Mouse (Mus musculus) cortical plate, adult 2 months (tissue): ENCODE results near the gene Parn. TPM values are rescaled to one million over a fixed set of nuclear protein-coding genes. Genes with fewer than 3 reads are reported as not detected.

Source experiments
- H3K27ac ChIP-seq: fragments of 200-500 bp; 2 replicates; pipeline ENCODE4 v1.5.1; 2012; ENCODE audit warnings: low read length, control low read depth, inconsistent platforms; ENCODE audit not compliant: insufficient read depth
- H3K4me1 ChIP-seq: fragments of 200-500 bp; 2 replicates; pipeline ENCODE4 v1.6.1; 2011; ENCODE audit warnings: low read length; ENCODE audit not compliant: control insufficient read depth, insufficient read depth
- H3K4me3 ChIP-seq: fragments of 200-500 bp; 2 replicates; pipeline ENCODE4 v1.5.1; 2011; ENCODE audit warnings: mild to moderate bottlenecking, low read length, control low read depth; ENCODE audit not compliant: insufficient read depth
- CTCF ChIP-seq: fragments of 200-500 bp; IDR thresholded peaks from 2 replicates; pipeline ENCODE4 v1.5.1; 2011; ENCODE audit warnings: mild to moderate bottlenecking, control low read depth, low read length; ENCODE audit not compliant: insufficient read depth; ENCODE audit errors: extremely low read depth
- POLR2A ChIP-seq: fragments of 200-500 bp; IDR thresholded peaks from 2 replicates; pipeline ENCODE4 v1.6.1; 2011; ENCODE audit warnings: mild to moderate bottlenecking, low read length, control low read depth; ENCODE audit not compliant: insufficient read depth; ENCODE audit errors: extremely low read depth
- polyA plus RNA-seq: library from polyadenylated mRNA; depleted of rRNA; stranded (reverse); fragments of >200 nt; gene quantifications from 2 replicates; pipeline ENCODE4 v1.2.3, GENCODE M21; 2012

The Parn gene
- polyA plus RNA-seq, 1 experiment: 25.3 TPM

- no peak overlapping the region for H3K27ac ChIP-seq
- TF ChIP-seq CTCF: peak; percentile 21; the same call in 1 of the 2 replicates
- no peak for TF ChIP-seq POLR2A
- no peaks in the 10 kb centered on the region for H3K4me1 ChIP-seq
- H3K4me3 ChIP-seq: no peak overlapping the region
Observed at GRCm38 (mm10) chr16:13628345-13628744, 39.6 kb downstream of the Parn start.

GRCm38 (mm10) chr16:13621745-13622507, 46.0 kb downstream of the Parn start:
- Histone ChIP-seq H3K4me1 (no peaks in the 10 kb centered on the region), H3K27ac (no peak overlapping the region), H3K4me3 (no peak overlapping the region)
- no peak for TF ChIP-seq POLR2A
- no peak for TF ChIP-seq CTCF

GRCm38 (mm10) chr16:13620194-13620593, 47.8 kb downstream of the Parn start:
- no peaks in the 10 kb centered on the region for H3K4me1 ChIP-seq
- H3K4me3 ChIP-seq: no peak overlapping the region
- TF ChIP-seq POLR2A (no peak), CTCF (no peak)
- H3K27ac ChIP-seq: no peak overlapping the region

GRCm38 (mm10) chr16:13615276-13615675, 52.7 kb downstream of the Parn start:
- no peak for TF ChIP-seq POLR2A
- no peak for TF ChIP-seq CTCF
- Histone ChIP-seq H3K27ac (no peak overlapping the region), H3K4me3 (no peak overlapping the region), H3K4me1 (no peaks in the 10 kb centered on the region)

GRCm38 (mm10) chr16:13612571-13612970, 55.4 kb downstream of the Parn start:
- H3K27ac ChIP-seq: no peak overlapping the region
- no peaks in the 10 kb centered on the region for H3K4me1 ChIP-seq
- H3K4me3 ChIP-seq: no peak overlapping the region
- no peak for TF ChIP-seq CTCF
- TF ChIP-seq POLR2A: no peak

GRCm38 (mm10) chr16:13612058-13612457, 55.9 kb downstream of the Parn start:
- H3K4me1 ChIP-seq: no peaks in the 10 kb centered on the region
- H3K27ac ChIP-seq: no peak overlapping the region
- TF ChIP-seq CTCF (peak; percentile 49), POLR2A (no peak)
- no peak overlapping the region for H3K4me3 ChIP-seq

- Histone ChIP-seq H3K27ac (no peak overlapping the region), H3K4me3 (no peak overlapping the region), H3K4me1 (no peaks in the 10 kb centered on the region)
- TF ChIP-seq POLR2A: no peak
Observed at GRCm38 (mm10) chr16:13611399-13611798, 56.6 kb downstream of the Parn start.

- no peaks in the 10 kb centered on the region for H3K4me1 ChIP-seq
- no peak overlapping the region for H3K27ac ChIP-seq
- TF ChIP-seq CTCF: no peak
- TF ChIP-seq POLR2A: no peak
- no peak overlapping the region for H3K4me3 ChIP-seq
Observed at GRCm38 (mm10) chr16:13610951-13611381, 57.0 kb downstream of the Parn start.

- Histone ChIP-seq H3K4me3 (no peak overlapping the region), H3K27ac (no peak overlapping the region), H3K4me1 (no peaks in the 10 kb centered on the region)
- TF ChIP-seq CTCF (no peak), POLR2A (no peak)
Observed at GRCm38 (mm10) chr16:13608705-13609085, 59.3 kb downstream of the Parn start.

GRCm38 (mm10) chr16:13607987-13608704, 59.8 kb downstream of the Parn start:
- H3K4me1 ChIP-seq: no peaks in the 10 kb centered on the region
- no peak overlapping the region for H3K4me3 ChIP-seq
- TF ChIP-seq CTCF (no peak), POLR2A (no peak)
- H3K27ac ChIP-seq: no peak overlapping the region
